Mouse (Mus musculus) G1E (cell line): ENCODE results near the gene Ttll10. TPM values are rescaled to one million over a fixed set of nuclear protein-coding genes. Genes with fewer than 3 reads are reported as not detected.

Experiments
- ATAC-seq: 2 replicates; pipeline ENCODE4 v1.8.0; 2016; ENCODE audit warnings: mild to moderate bottlenecking; ENCODE audit not compliant: insufficient number of reproducible peaks, poor library complexity, low FRiP score, severe bottlenecking; ENCODE audit errors: extremely low read depth
- DNase-seq: peaks from one replicate; pipeline ENCODE4 v3.0.0; 2012; ENCODE audit warnings: low spot score
- H3K27me3 ChIP-seq: 2 replicates; pipeline ENCODE4 v1.6.1; 2012; ENCODE audit warnings: mild to moderate bottlenecking, low read length, inconsistent platforms; ENCODE audit not compliant: insufficient read depth
- H3K36me3 ChIP-seq: replicated peaks from 2 replicates; pipeline ENCODE3; 2012; ENCODE audit warnings: mild to moderate bottlenecking, inconsistent platforms
- H3K4me1 ChIP-seq: 2 replicates; pipeline ENCODE4 v1.6.1; 2012; ENCODE audit warnings: low read depth, low read length, inconsistent platforms, mixed read lengths; ENCODE audit not compliant: insufficient read depth
- H3K4me3 ChIP-seq: 2 replicates; pipeline ENCODE4 v1.5.1; 2012; ENCODE audit warnings: low read depth, mild to moderate bottlenecking, inconsistent platforms, low read length, moderate library complexity, mixed read lengths
- H3K9me3 ChIP-seq: replicated peaks from 2 replicates; pipeline ENCODE4 v1.6.1; 2012; ENCODE audit warnings: inconsistent platforms
- CTCF ChIP-seq: IDR thresholded peaks from 2 replicates; pipeline ENCODE4 v1.5.1; 2012; ENCODE audit warnings: low read depth, low read length, inconsistent platforms, mixed read lengths
- GATA1 ChIP-seq: IDR thresholded peaks from 2 replicates; pipeline ENCODE4 v1.6.1; 2012; ENCODE audit warnings: borderline replicate concordance, low read length, inconsistent platforms, mixed read lengths
- GATA2 ChIP-seq: IDR thresholded peaks from 2 replicates; pipeline ENCODE4 v1.6.1; 2012; ENCODE audit warnings: low read depth, low read length, inconsistent platforms, borderline replicate concordance
- POLR2AphosphoS5 ChIP-seq: IDR thresholded peaks from 2 replicates; pipeline ENCODE4 v1.6.1; 2012; ENCODE audit warnings: low read depth, low read length, inconsistent platforms; ENCODE audit not compliant: insufficient replicate concordance
- TAL1 ChIP-seq: conservative IDR thresholded peaks from 2 replicates; pipeline ENCODE4 v1.6.1; 2012; ENCODE audit warnings: low read depth, low read length, inconsistent platforms, mixed read lengths
- polyA plus RNA-seq: library from polyadenylated mRNA; stranded (reverse); fragments of >175 nt; gene quantifications from 2 replicates; pipeline ENCODE4 v1.2.3, GENCODE M21; 2012
- total RNA-seq, 2 experiments: library from RNA; stranded (forward) in 1 of 2; stranded (reverse) in 1 of 2; fragments of 200-1000 nt in 1 of 2; fragments of >200 nt in 1 of 2; fragmentation: Nextera tagmentation in 1 of 2; gene quantifications; 2 replicates each; pipeline ENCODE4 v1.2.3; 2014 to 2017

Gene Ttll10
- 1.5 TPM in 1 of 2 replicates, not detected in the other for total RNA-seq (2014; fragmentation: Nextera tagmentation)
- total RNA-seq (2017) = 0.12 TPM in 1 of 2 replicates, not detected in the other
- not detected in 2 replicates for polyA plus RNA-seq

DNA sequence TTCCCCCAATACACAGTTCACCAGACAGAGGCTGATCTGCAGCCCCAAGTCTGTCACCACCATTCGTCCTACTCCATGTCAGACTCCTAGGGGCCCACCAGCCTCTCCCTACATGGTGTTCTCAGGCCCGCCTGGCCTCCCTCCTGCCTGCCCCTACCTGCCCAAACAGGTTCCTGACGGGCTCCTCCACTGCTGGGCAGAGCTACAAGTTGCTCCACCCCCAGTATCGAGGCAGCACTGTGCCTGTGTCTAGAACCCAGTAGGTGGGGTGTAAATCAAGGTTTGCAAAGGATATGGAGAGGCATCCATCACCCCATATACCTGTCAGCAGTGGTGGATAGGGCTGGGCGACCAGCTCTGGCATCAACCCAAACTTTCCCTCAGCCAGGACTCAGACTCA, at the start of gene Ttll10:
Ttll10 (minus strand) TSS at position 154 of the 400 bp plus-strand sequence.
- Histone ChIP-seq H3K9me3 (no peaks in the 10 kb centered on the region), H3K4me1 (0 out of 2 replicates have a peak, but pooled peaks cover 4% of the 10 kb centered on the region), H3K27me3 (peaks cover 25% of the 10 kb centered on the region), H3K36me3 (no peaks in the 10 kb centered on the region), H3K4me3 (no peak within 1 kb of the TSS)
- DNase-seq (no peak), ATAC-seq (no peak)
- TF ChIP-seq POLR2AphosphoS5 = no peak
- no peak for TF ChIP-seq TAL1
- no peak for TF ChIP-seq CTCF
- no peak for TF ChIP-seq GATA2
- no peak for TF ChIP-seq GATA1

DNA sequence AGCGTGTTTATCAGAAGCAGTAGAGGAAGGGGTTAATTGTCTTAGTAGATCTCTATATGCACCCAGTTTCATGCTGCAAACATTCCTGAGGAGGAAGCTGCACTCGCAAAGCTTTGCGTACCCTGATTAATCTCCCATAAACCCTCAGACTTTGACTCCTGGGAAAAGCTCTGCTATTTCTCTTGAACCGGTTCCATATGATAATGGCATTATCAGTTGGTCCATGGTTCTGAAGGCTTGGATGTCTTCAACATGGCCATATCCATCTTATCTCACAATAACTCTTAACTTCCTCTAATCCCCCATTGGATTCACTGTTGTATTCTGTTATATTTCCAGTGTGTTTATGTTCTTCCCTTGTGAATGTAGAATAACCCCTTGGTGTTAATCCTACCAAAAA, 44.1 kb upstream of the Ttll10 start:
- no peaks in the 10 kb centered on the region for H3K4me1 ChIP-seq
- no peaks in the 10 kb centered on the region for H3K36me3 ChIP-seq
- DNase-seq (no peak), ATAC-seq (no peak)
- no peak overlapping the region for H3K4me3 ChIP-seq
- H3K27me3 ChIP-seq = peaks cover 2% of the 10 kb centered on the region; the same call in 1 of the 2 replicates
- no peaks in the 10 kb centered on the region for H3K9me3 ChIP-seq
- TF ChIP-seq TAL1 = no peak
- no peak for TF ChIP-seq GATA2
- TF ChIP-seq POLR2AphosphoS5 = no peak
- no peak for TF ChIP-seq CTCF
- TF ChIP-seq GATA1 = no peak

- no peak; the same call in 1 of the 2 replicates for ATAC-seq
- Histone ChIP-seq H3K27me3 (peaks cover 2% of the 10 kb centered on the region; the same call in 1 of the 2 replicates), H3K4me3 (no peak overlapping the region), H3K9me3 (no peaks in the 10 kb centered on the region), H3K36me3 (no peaks in the 10 kb centered on the region), H3K4me1 (no peaks in the 10 kb centered on the region)
- no peak for DNase-seq
- no peak for TF ChIP-seq GATA1
These were observed 42.3 kb upstream of the Ttll10 start for GRCm38 (mm10) chr4:156101481-156101903.

- no peak for TF ChIP-seq GATA1
- TF ChIP-seq POLR2AphosphoS5 = no peak
- no peak for TF ChIP-seq CTCF
- TF ChIP-seq TAL1 = no peak
- no peak for TF ChIP-seq GATA2
- ATAC-seq (no peak), DNase-seq (no peak)
- no peaks in the 10 kb centered on the region for H3K4me1 ChIP-seq
- no peaks in the 10 kb centered on the region for H3K36me3 ChIP-seq
- no peaks in the 10 kb centered on the region for H3K9me3 ChIP-seq
- H3K4me3 ChIP-seq = no peak overlapping the region
- H3K27me3 ChIP-seq = peaks cover 2% of the 10 kb centered on the region; the same call in 1 of the 2 replicates
These were observed 41.3 kb upstream of the Ttll10 start for GRCm38 (mm10) chr4:156100501-156100900.

DNA sequence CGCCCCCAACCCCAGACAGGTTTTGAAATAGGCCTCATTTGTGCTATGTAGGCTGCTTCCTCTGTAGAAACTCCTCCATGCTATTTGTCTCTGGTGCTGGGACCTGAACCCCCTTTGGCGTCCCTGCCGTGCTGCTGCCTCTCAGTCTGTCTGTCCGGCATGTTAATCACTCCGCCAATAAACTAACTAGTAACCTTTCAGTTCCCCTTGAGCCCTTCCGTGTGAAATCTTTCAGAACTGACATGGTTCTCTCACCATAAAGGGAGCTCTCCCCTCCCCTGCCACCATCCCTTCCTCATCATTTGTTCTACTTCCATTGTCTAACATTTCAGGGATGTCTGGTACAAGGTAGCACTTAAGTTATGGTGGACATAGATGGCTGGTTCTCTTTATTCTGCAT, 40.2 kb upstream of the Ttll10 start:
- ATAC-seq = no peak
- TF ChIP-seq CTCF = no peak
- TF ChIP-seq TAL1 = no peak
- no peak for TF ChIP-seq GATA2
- no peak overlapping the region for H3K4me3 ChIP-seq
- no peaks in the 10 kb centered on the region for H3K9me3 ChIP-seq
- H3K4me1 ChIP-seq = no peaks in the 10 kb centered on the region
- peaks cover 2% of the 10 kb centered on the region; the same call in 1 of the 2 replicates for H3K27me3 ChIP-seq
- no peaks in the 10 kb centered on the region for H3K36me3 ChIP-seq
- DNase-seq = no peak

DNA sequence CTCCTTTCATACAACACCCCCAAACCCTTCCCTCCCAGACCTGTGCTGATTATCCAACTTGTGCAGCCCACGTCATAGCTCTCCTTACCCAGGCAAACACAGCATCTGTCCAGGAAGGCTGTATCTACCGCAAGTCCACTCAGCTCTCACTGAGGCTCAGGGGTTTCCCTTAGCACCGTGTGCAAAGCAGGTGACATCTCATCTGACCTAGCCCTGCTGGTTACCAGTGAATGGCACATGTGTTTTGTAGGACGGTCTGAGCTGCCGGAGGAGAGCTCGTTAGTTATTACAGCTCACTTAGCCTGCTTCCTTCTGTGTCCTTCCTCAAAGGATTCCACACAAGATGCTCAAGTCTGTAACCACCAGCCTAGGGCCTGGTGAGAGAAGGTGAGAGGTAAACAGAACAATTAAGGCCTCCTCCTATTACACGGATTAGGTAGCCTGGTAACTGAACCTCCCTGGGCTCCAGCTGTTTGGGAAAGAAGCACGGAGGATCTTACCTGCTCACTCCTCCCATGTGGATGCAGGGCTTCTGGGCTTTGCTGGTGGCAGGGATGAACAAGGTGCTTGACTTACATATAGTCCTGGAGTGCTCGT, 38.7 kb upstream of the Ttll10 start:
- H3K36me3 ChIP-seq = no peaks in the 10 kb centered on the region
- no peaks in the 10 kb centered on the region for H3K4me1 ChIP-seq
- no peaks in the 10 kb centered on the region for H3K9me3 ChIP-seq
- ATAC-seq = no peak
- no peak overlapping the region for H3K4me3 ChIP-seq
- DNase-seq = no peak
- peaks cover 2% of the 10 kb centered on the region; the same call in 1 of the 2 replicates for H3K27me3 ChIP-seq
- TF ChIP-seq GATA1 = no peak
- TF ChIP-seq CTCF = no peak
- no peak for TF ChIP-seq GATA2
- TF ChIP-seq TAL1 = no peak
- TF ChIP-seq POLR2AphosphoS5 = no peak

GRCm38 (mm10) chr4:156096191-156096590, 37.0 kb upstream of the Ttll10 start:
- no peak for ATAC-seq
- DNase-seq = no peak
- Histone ChIP-seq H3K27me3 (0 out of 2 replicates have a peak, but pooled peaks cover 2% of the 10 kb centered on the region), H3K4me3 (no peak overlapping the region), H3K9me3 (no peaks in the 10 kb centered on the region), H3K4me1 (no peaks in the 10 kb centered on the region), H3K36me3 (no peaks in the 10 kb centered on the region)
- no peak for TF ChIP-seq TAL1
- no peak for TF ChIP-seq POLR2AphosphoS5
- TF ChIP-seq GATA1 = no peak
- no peak for TF ChIP-seq CTCF
- TF ChIP-seq GATA2 = no peak
